Mouse (Mus musculus): ENCODE measurements at regions not wholly inside any gene's neighbourhood (a gene's known extent, or its start where the extent isn't known, plus 50 kb on each side); places are given as distances from the start of the nearest gene placed in this dataset.

DNA sequence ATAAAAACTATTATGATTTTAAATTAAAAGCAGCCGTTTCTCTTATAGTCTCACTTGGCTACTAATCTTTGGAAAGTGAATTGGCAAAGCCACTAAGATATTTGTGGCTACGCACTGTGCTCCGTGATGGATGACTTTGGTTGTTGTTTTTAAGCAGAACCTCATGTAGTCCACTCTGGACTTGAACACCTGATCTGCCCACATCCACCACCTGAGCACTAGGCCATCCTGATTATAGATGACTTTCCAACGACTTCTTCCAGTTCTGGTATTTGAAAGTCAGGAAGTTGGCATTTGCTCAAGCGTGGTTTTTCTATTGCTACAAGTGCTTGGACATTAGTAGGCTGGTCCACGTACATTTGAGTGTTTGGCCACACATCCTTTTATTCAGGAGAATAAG is 344.5 kb downstream of the Mex3b start:
- TF ChIP-seq CTCF (IDR thresholded peaks at IDR 0.05; ENCODE audit: borderline replicate concordance, control insufficient read depth, extremely low read depth, insufficient read depth, low read length, poor library complexity) (no peak), POLR2A (IDR thresholded peaks at IDR 0.05; ENCODE audit: control insufficient read depth, extremely low read depth, insufficient read depth, low read length, poor library complexity) (no peak)

DNA sequence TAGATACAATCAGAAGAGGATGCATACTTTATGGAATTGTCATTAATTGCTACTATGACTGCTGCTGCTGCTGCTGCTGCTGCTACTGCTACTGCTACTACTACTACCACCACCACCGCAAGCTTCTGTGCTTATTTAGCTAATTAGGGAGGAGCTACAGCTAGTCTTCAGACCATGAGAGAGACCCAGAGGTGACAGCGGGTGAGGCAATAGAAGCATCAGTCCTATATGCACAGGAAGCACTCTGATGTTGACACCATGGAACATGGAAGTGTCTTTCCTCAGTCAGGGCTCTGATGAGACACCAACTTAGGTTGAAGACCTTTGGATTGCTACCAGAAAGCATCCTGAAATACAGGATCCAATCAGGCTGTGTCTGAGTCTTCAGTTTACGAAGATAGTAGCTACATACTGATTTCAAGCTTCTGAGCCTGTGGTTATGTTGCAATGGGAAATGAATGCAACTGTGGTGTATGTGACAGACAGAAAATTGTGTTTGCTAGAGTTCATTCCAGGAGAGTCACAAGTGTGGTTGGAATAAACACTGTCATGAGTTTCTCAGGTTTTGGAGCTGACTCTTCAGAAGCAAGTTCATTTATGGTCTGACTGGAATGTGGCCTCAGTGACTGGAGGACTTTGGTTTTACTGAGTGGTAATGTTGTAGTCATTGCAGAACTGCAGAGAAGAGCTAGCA is 355.0 kb downstream of the Mex3b start:
- 87% methylated on average over 3 of the region's 3 CpGs for WGBS
- TF ChIP-seq CTCF (IDR thresholded peaks at IDR 0.05; ENCODE audit: borderline replicate concordance, control insufficient read depth, extremely low read depth, insufficient read depth, low read length, poor library complexity) (no peak), POLR2A (IDR thresholded peaks at IDR 0.05; ENCODE audit: control insufficient read depth, extremely low read depth, insufficient read depth, low read length, poor library complexity) (no peak)
- DNase-seq = no peak
- Histone ChIP-seq H3K36me3 (ENCODE audit: control insufficient read depth, insufficient read depth, low read length) (no peaks in the 10 kb centered on the region), H3K4me1 (replicated peaks; ENCODE audit: control insufficient read depth, insufficient read depth, low read length) (no peaks in the 10 kb centered on the region), H3K4me3 (ENCODE audit: control insufficient read depth, insufficient read depth, low read length) (no peak overlapping the region), H3K27ac (ENCODE audit: control insufficient read depth, insufficient read depth, low read length) (no peak overlapping the region), H3K27me3 (ENCODE audit: control insufficient read depth, insufficient read depth, low read length) (no peaks in the 10 kb centered on the region)

More for the DNA sequence above, 344.5 kb downstream of the Mex3b start:
- 79% methylated on average over 6 of the region's 6 CpGs for WGBS
- Histone ChIP-seq H3K36me3 (ENCODE audit: control insufficient read depth, insufficient read depth, low read length) (no peaks in the 10 kb centered on the region), H3K27ac (ENCODE audit: control insufficient read depth, insufficient read depth, low read length) (no peak overlapping the region), H3K4me3 (ENCODE audit: control insufficient read depth, insufficient read depth, low read length) (no peak overlapping the region), H3K27me3 (ENCODE audit: control insufficient read depth, insufficient read depth, low read length) (no peaks in the 10 kb centered on the region), H3K4me1 (replicated peaks; ENCODE audit: control insufficient read depth, insufficient read depth, low read length) (no peaks in the 10 kb centered on the region)
- DNase-seq = no peak

DNA sequence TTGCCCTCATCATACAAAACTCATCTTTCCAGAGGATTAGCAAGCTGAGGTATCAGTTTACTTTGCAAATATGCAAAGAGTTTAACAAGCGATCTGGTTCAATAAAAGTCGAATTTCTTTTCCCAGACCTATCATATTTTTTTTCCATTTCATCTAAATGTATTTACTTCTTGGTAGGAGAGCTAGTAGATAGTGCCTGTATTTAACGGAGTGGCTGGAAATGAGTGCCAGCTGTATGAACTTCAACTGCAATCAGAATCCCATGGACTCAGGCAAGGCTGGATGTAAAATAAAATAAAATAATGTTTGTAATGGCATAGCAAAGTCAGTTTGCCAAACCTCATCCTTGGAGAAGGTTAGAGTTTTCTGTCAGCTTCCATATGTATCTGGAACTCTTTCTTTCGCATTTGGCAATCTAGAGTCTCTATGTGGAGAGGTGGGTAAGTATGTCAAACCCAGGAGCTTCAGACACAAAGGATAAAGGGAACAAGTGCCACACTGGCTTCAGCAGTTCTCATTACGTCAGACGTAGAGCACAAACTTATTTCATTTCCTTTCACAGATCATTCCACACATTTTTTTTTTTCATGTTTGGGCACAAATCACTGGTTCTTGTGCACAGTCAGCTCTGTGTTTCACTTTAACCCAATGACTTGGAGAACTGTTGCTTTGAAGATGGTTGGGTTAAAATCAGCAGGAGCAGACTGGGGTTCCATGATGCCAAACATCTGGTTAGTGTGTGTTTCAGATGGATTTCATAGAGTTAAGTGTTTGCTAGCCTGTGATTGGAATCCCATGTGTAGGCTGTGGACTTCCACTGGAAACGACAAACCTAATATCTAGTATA is 357.2 kb upstream of the Tmc3 start:
- Histone ChIP-seq H3K36me3 (ENCODE audit: control insufficient read depth, insufficient read depth, low read length) (no peaks in the 10 kb centered on the region), H3K4me3 (ENCODE audit: control insufficient read depth, insufficient read depth, low read length) (no peak overlapping the region), H3K4me1 (replicated peaks; ENCODE audit: control insufficient read depth, insufficient read depth, low read length) (no peaks in the 10 kb centered on the region), H3K27me3 (ENCODE audit: control insufficient read depth, insufficient read depth, low read length) (no peaks in the 10 kb centered on the region), H3K27ac (ENCODE audit: control insufficient read depth, insufficient read depth, low read length) (no peak overlapping the region)
- TF ChIP-seq POLR2A (IDR thresholded peaks at IDR 0.05; ENCODE audit: control insufficient read depth, extremely low read depth, insufficient read depth, low read length, poor library complexity) = no peak
- TF ChIP-seq CTCF (IDR thresholded peaks at IDR 0.05; ENCODE audit: borderline replicate concordance, control insufficient read depth, extremely low read depth, insufficient read depth, low read length, poor library complexity) = no peak
- 93% methylated on average over 7 of the region's 7 CpGs for WGBS
- no peak for DNase-seq

DNA sequence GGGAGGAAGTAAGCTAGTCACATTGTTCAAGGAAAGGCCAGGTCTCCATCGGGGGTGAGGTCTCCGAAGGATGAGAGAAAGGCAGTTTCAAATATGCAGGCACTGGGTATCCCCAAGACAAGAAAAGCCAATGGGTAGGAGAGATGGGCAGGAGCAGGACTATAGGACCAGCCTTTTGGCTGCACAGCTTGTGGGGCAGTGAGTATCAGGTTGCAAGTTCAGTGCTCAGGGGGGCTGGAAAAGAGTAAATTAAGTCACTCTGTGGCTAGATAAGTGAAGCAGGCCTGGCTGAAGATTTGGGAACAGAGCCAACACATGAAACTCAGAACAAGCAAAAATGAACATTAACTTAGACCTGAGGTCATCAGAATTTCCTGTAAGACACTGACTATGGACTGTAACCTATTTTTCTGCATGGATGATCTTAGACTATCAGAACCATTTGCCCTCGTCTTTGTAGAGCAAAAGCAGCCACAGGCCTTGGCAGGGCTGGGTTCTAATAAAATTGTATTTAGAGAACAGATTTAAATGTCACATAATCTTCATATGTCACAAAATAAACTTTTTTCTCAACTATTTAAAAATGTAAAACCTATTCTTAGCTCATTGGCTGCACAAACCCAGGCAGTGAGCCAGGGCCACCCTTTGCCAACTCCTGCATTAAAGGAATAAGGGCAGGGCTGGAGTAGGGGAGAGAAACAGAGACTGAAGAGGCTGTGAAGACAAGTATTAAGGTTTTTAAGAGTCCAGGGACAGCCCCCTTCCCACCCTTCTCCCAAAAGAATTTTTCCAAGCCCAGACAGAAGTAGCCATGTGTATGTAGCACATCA is 354.0 kb upstream of the Tmc3 start:
- 88% methylated on average over 3 of the region's 3 CpGs for WGBS

DNA sequence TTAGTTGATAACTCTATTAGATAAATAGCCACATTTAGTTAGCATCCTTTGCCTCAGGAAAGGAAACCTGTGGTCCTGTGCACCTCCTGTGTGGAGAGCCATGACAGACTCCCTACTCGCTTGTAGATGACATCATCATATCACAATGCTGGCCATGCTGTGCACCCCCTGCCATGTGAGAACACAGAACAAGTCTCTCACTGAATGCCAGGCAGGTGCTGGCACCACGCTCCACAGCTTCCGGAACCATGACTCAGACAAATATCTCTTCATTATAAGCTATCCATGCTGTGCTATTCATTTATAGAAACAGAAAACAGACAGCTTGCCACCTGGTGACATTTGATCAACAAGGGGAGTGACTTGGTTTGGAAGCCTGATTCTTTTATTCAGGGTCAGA is 349.1 kb upstream of the Tmc3 start:
- TF ChIP-seq POLR2A (IDR thresholded peaks at IDR 0.05; ENCODE audit: control insufficient read depth, extremely low read depth, insufficient read depth, low read length, poor library complexity) (no peak), CTCF (IDR thresholded peaks at IDR 0.05; ENCODE audit: borderline replicate concordance, control insufficient read depth, extremely low read depth, insufficient read depth, low read length, poor library complexity) (no peak)
- WGBS = 93% methylated on average over 3 of the region's 3 CpGs
- Histone ChIP-seq H3K36me3 (ENCODE audit: control insufficient read depth, insufficient read depth, low read length) (no peaks in the 10 kb centered on the region), H3K27ac (ENCODE audit: control insufficient read depth, insufficient read depth, low read length) (no peak overlapping the region), H3K27me3 (ENCODE audit: control insufficient read depth, insufficient read depth, low read length) (no peaks in the 10 kb centered on the region), H3K4me3 (ENCODE audit: control insufficient read depth, insufficient read depth, low read length) (no peak overlapping the region), H3K4me1 (replicated peaks; ENCODE audit: control insufficient read depth, insufficient read depth, low read length) (no peaks in the 10 kb centered on the region)
- DNase-seq = no peak

More for the DNA sequence above, 354.0 kb upstream of the Tmc3 start:
- no peak overlapping the region for H3K27ac ChIP-seq (ENCODE audit: control insufficient read depth, insufficient read depth, low read length)
- DNase-seq = no peak
- H3K36me3 ChIP-seq (ENCODE audit: control insufficient read depth, insufficient read depth, low read length) = no peaks in the 10 kb centered on the region
- no peak overlapping the region for H3K4me3 ChIP-seq (ENCODE audit: control insufficient read depth, insufficient read depth, low read length)
- no peak for TF ChIP-seq CTCF (IDR thresholded peaks at IDR 0.05; ENCODE audit: borderline replicate concordance, control insufficient read depth, extremely low read depth, insufficient read depth, low read length, poor library complexity)
- no peak for TF ChIP-seq POLR2A (IDR thresholded peaks at IDR 0.05; ENCODE audit: control insufficient read depth, extremely low read depth, insufficient read depth, low read length, poor library complexity)
- H3K27me3 ChIP-seq (ENCODE audit: control insufficient read depth, insufficient read depth, low read length) = no peaks in the 10 kb centered on the region
- H3K4me1 ChIP-seq (replicated peaks; ENCODE audit: control insufficient read depth, insufficient read depth, low read length) = no peaks in the 10 kb centered on the region

GRCm38 (mm10) chr7:83237336-83237735 is 347.4 kb upstream of the Tmc3 start:
- Histone ChIP-seq H3K27ac (ENCODE audit: control insufficient read depth, insufficient read depth, low read length) (no peak overlapping the region), H3K36me3 (ENCODE audit: control insufficient read depth, insufficient read depth, low read length) (no peaks in the 10 kb centered on the region), H3K4me1 (replicated peaks; ENCODE audit: control insufficient read depth, insufficient read depth, low read length) (no peaks in the 10 kb centered on the region), H3K4me3 (ENCODE audit: control insufficient read depth, insufficient read depth, low read length) (no peak overlapping the region), H3K27me3 (ENCODE audit: control insufficient read depth, insufficient read depth, low read length) (no peaks in the 10 kb centered on the region)
- WGBS = 92% methylated on average over 3 of the region's 3 CpGs
- no peak for DNase-seq
- no peak for TF ChIP-seq CTCF (IDR thresholded peaks at IDR 0.05; ENCODE audit: borderline replicate concordance, control insufficient read depth, extremely low read depth, insufficient read depth, low read length, poor library complexity)
